In genomic region chr6:90783945-90784344, GRCm38 (mm10) we compare ENCODE assay signal across 12 mouse cellular contexts.
DNase-seq lines count a peak whose midpoint lies in the region; ATAC-seq and TF ChIP-seq lines count a peak whose summit lies in the region.
"Had no signal": no experiment of that assay in that cellular context is flagged by ENCODE, and none has a peak within 500 bp of the region (broad histone marks: within the 10 kb centered on the region; RNA-seq: fewer than 3 reads in every experiment).

No protein-coding gene starts in this region.

- H3K4me1 ChIP-seq in forebrain, embryonic 13.5 days: peaks cover 84% of the 10 kb centered on the region
- peaks cover 81% of the 10 kb centered on the region for H3K4me1 ChIP-seq in midbrain, embryonic 12.5 days
- peaks cover 14% of the 10 kb centered on the region; the same call in 1 of the 2 replicates for H3K4me1 ChIP-seq in liver, embryonic 12.5 days
- H3K4me1 ChIP-seq in kidney, adult 2 months (ENCODE audit: control insufficient read depth, insufficient read depth, low read length): no peaks in the 10 kb centered on the region

- H3K27ac ChIP-seq in forebrain, embryonic 13.5 days: peak overlapping the region; percentile 99
- peak overlapping the region; percentile 97 for H3K27ac ChIP-seq in midbrain, embryonic 12.5 days (replicated peaks)
- no peak overlapping the region for H3K27ac ChIP-seq in liver, embryonic 12.5 days
- H3K27ac ChIP-seq in kidney, adult 2 months (ENCODE audit: insufficient read depth, low read depth, low read length): no peak overlapping the region
- H3K27ac ChIP-seq: embryonic facial prominence, embryonic 13.5 days; gastrocnemius, adult 2 months had no signal

- DNase-seq in layer of hippocampus, adult 11-12 months (ENCODE audit: low spot score): peak; percentile 43
- no peak for DNase-seq in layer of hippocampus, adult 8-10 months (ENCODE audit: low spot score in 2 of 2)
- peak; percentile 90 for DNase-seq in brain, embryonic 14.5 days (ENCODE audit: low read depth)
- DNase-seq in kidney, adult 2 months: no peak
- DNase-seq in embryo, embryonic 10 days (ENCODE audit: low spot score): no peak
- DNase-seq: kidney, postnatal 25 days had no signal

- no peak overlapping the region for H3K4me3 ChIP-seq in forebrain, embryonic 13.5 days
- no peak overlapping the region for H3K4me3 ChIP-seq in midbrain, embryonic 12.5 days
- no peak overlapping the region for H3K4me3 ChIP-seq in liver, embryonic 12.5 days
- H3K4me3 ChIP-seq in kidney, adult 2 months (ENCODE audit: insufficient read depth, low read depth, low read length): no peak overlapping the region
- H3K4me3 ChIP-seq: embryonic facial prominence, embryonic 13.5 days; gastrocnemius, adult 2 months had no signal

- no peak overlapping the region for H3K4me2 ChIP-seq in forebrain, embryonic 13.5 days
- no peak overlapping the region for H3K4me2 ChIP-seq in midbrain, embryonic 12.5 days (replicated peaks)
- no peak overlapping the region for H3K4me2 ChIP-seq in liver, embryonic 12.5 days
- H3K4me2 ChIP-seq: embryonic facial prominence, embryonic 13.5 days; liver, embryonic 11.5 days had no signal

- no peaks in the 10 kb centered on the region for H3K9me3 ChIP-seq in forebrain, embryonic 13.5 days (replicated peaks)
- no peaks in the 10 kb centered on the region for H3K9me3 ChIP-seq in midbrain, embryonic 12.5 days
- no peaks in the 10 kb centered on the region for H3K9me3 ChIP-seq in liver, embryonic 12.5 days (replicated peaks)
- H3K9me3 ChIP-seq: embryonic facial prominence, embryonic 13.5 days had no signal

- no peak overlapping the region for H3K9ac ChIP-seq in forebrain, embryonic 13.5 days
- H3K9ac ChIP-seq in midbrain, embryonic 12.5 days (replicated peaks): no peak overlapping the region
- H3K9ac ChIP-seq in liver, embryonic 12.5 days: no peak overlapping the region
- H3K9ac ChIP-seq: embryonic facial prominence, embryonic 13.5 days had no signal

- no peak for TF ChIP-seq POLR2A in brain, embryonic 14.5 days (IDR thresholded peaks at IDR 0.05; ENCODE audit: borderline replicate concordance, extremely low read depth, insufficient read depth, insufficient read length, poor library complexity, severe bottlenecking)
- TF ChIP-seq POLR2A in kidney, adult 2 months (IDR thresholded peaks at IDR 0.05; ENCODE audit: low read depth, low read length): no peak

- TF ChIP-seq CTCF in brain, embryonic 14.5 days (IDR thresholded peaks at IDR 0.05; ENCODE audit: borderline replicate concordance, extremely low read depth, insufficient read depth, insufficient read length): no peak
- no peak for TF ChIP-seq CTCF in kidney, adult 2 months (conservative IDR thresholded peaks at IDR 0.05; ENCODE audit: insufficient read depth, insufficient read length, low read depth, low read length)

- H3K27me3 ChIP-seq in forebrain, embryonic 13.5 days: no peaks in the 10 kb centered on the region
- no peaks in the 10 kb centered on the region for H3K27me3 ChIP-seq in midbrain, embryonic 12.5 days
- H3K27me3 ChIP-seq in liver, embryonic 12.5 days (replicated peaks): peaks cover 9% of the 10 kb centered on the region; the same call in 1 of the 2 replicates
- H3K27me3 ChIP-seq in kidney, adult 2 months (replicated peaks; ENCODE audit: control insufficient read depth, insufficient read depth, low read length): no peaks in the 10 kb centered on the region
- H3K27me3 ChIP-seq: embryonic facial prominence, embryonic 13.5 days had no signal

- ATAC-seq in forebrain, embryonic 13.5 days: peak; percentile 23; the same call in 1 of the 2 replicates
- no peak for ATAC-seq in midbrain, embryonic 12.5 days (ENCODE audit: low FRiP score, low read depth)
- ATAC-seq in liver, embryonic 12.5 days: no peak

- WGBS in forebrain, embryonic 13.5 days: 14% methylated on average over 4 of the region's 4 CpGs
- 53% methylated on average over 4 of the region's 4 CpGs for WGBS in midbrain, embryonic 12.5 days
- WGBS in liver, embryonic 12.5 days (ENCODE audit: insufficient replicate concordance): 44% methylated on average over 4 of the region's 4 CpGs
- WGBS in kidney, adult 2 months: 69% methylated on average over 4 of the region's 4 CpGs

- H3K36me3 ChIP-seq in forebrain, embryonic 13.5 days (ENCODE audit: poor library complexity, severe bottlenecking): no peaks in the 10 kb centered on the region
- H3K36me3 ChIP-seq in midbrain, embryonic 12.5 days: no peaks in the 10 kb centered on the region
- no peaks in the 10 kb centered on the region for H3K36me3 ChIP-seq in liver, embryonic 12.5 days
- H3K36me3 ChIP-seq in kidney, adult 2 months (ENCODE audit: control insufficient read depth, insufficient read depth, low read length): no peaks in the 10 kb centered on the region
- H3K36me3 ChIP-seq: embryonic facial prominence, embryonic 13.5 days had no signal

Comparison
In these comparisons a context has a peak if more than half of its experiments do, and no peak if none do; other contexts are left out.
1. DNase-seq: peak in layer of hippocampus, adult 11-12 months (single experiment) and brain, embryonic 14.5 days (single experiment); none in layer of hippocampus, adult 8-10 months (0 of 2), kidney, adult 2 months (single experiment) and embryo, embryonic 10 days (single experiment).
2. H3K27ac ChIP-seq: peak in forebrain, embryonic 13.5 days (single experiment) and midbrain, embryonic 12.5 days (single experiment); none in liver, embryonic 12.5 days (single experiment) and kidney, adult 2 months (single experiment).